Mouse (Mus musculus): Measurements from ENCODE around the gene Upp2. TPM values are rescaled to one million over a fixed set of nuclear protein-coding genes. Genes with fewer than 3 reads are reported as not detected.

Gene Upp2
- total RNA-seq, 1 experiment from 2014 or later, result 17.9 TPM

GRCm38 (mm10) chr2:58680794-58681193 is 113.7 kb downstream of the Upp2 start:
- DNase-seq, result peak; percentile 69

GRCm38 (mm10) chr2:58681394-58681793 is 114.3 kb downstream of the Upp2 start:
- DNase-seq, result no peak

DNA sequence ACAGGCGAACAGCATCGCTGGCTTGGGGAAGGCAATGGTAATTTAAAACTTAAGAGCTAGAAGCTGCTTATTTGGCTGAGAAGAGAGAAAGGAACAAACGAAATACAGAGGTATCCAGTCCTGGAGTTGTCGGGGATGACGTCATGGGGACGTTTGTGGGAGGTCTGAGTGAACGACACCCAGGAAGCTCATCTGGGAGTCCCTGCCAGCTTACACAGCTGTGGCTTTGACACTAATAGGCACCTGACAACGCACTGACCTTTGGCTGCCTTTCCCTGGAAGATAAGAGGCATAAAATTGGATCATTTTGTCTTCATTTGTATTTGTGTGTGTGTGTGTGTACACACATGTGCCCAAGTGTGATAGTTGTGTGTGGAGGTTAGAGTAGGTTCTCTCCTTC is 130.4 kb downstream of the Upp2 start:
- no peak for DNase-seq

DNA sequence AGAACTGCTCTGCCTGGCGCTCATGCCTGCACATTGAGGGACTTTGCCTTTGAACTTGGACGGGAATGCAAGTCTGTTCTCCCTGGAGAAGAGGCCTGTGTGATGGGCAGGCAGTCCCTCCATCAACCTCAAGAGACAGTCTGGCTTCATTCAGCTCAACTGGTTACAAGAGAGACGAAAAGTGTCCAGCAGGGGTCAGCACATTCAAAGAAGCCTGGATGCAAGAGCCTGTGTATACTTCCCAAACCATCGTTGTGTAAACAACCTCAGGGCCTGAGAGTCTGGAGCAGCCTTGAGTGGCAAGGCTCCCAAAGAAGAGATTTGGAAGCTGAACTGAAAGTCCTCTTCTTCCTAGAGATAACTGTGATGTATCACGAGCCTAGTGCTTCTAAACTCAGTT is 132.8 kb downstream of the Upp2 start:
- DNase-seq, result peak; percentile 72

- no peak for DNase-seq
Observed at GRCm38 (mm10) chr2:58700354-58700753, 133.3 kb downstream of the Upp2 start.

DNA sequence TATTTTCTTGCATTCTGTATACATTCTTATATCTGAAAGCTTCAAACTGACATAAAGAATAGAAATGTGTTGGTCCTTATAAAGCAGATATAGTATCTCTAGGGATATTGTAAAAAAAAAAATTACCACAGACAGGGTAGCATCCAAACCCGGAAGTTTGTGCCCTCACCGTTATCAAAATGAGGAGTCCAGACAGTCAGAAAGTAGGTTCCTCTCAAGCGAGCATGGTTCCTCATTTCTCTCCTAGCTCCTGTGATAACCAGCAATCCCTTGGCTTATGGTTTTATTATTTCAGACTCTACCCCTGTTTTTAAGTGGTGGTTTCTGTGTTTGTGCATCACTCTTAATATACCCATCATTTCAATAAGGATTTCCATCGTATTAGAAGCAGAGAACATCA is 134.5 kb downstream of the Upp2 start:
- no peak for DNase-seq

GRCm38 (mm10) chr2:58703226-58703625 is 136.1 kb downstream of the Upp2 start:
- no peak for DNase-seq

- DNase-seq, result no peak
Observed at GRCm38 (mm10) chr2:58703646-58704045, 136.5 kb downstream of the Upp2 start.

- DNase-seq, result no peak
Observed at GRCm38 (mm10) chr2:58704576-58704975, 137.5 kb downstream of the Upp2 start.

DNA sequence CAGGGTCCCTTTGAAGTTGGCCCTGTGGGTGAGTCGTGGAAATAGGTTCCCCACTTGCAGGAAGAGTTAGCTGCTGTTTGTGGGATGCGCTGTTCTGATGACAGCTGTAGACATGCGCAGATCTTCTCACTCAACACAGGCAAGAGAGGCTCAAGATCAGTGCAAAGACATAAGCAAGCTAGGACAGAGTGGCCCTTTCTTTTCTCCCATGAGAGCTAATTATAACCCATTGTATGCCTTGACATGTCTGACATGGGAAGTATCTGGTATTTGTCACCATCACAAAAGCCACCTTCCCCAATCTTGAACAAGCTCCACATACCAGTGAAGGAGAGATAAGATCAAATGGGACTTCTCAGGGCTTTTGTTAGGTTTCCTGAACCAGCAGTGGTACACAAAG is 140.6 kb downstream of the Upp2 start:
- no peak for DNase-seq

GRCm38 (mm10) chr2:58710234-58710633 is 143.1 kb downstream of the Upp2 start:
- no peak for DNase-seq

DNA sequence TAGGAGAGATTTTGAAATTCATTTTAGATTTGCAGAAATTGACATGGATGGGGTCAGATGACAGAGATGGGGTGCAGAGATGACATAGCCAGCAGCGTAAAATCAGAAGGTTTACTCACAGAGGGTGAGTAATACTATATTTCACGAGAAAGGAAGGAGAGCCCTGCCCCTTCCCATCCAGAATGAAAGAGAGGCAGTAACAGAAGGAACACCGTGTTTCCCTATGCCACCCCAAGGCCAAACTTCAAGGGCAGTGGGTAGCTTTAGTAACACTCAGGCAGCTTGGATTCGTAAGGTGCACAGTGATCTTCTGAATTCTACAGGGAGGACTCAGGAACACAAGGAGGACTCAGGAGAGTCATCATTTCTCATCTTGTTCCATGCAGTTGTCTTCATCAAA is 144.0 kb downstream of the Upp2 start:
- no peak for DNase-seq

- no peak for DNase-seq
Observed at GRCm38 (mm10) chr2:58711491-58711890, 144.4 kb downstream of the Upp2 start.

GRCm38 (mm10) chr2:58711935-58712334 is 144.8 kb downstream of the Upp2 start:
- peak; percentile 61 for DNase-seq

DNA sequence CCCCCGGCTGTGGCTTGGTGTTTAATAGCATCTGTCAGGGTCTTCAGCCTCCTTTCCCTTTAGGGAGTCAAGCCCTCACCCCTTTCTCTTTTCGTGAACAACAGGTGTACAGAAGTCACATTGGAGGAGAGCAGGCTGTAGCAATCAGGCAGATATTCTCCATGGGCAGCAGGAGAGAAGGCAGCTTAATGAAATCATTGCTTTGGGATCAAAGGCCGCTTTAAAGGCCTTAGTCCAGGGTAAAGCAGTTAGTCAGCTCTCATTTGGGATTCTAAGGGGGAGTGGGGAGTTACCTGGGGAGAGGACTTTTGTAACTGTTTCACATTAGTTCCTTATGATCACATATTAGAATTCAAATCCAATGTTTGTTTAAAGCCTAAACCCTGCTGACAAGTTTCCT is 150.8 kb downstream of the Upp2 start:
- DNase-seq, result no peak

DNA sequence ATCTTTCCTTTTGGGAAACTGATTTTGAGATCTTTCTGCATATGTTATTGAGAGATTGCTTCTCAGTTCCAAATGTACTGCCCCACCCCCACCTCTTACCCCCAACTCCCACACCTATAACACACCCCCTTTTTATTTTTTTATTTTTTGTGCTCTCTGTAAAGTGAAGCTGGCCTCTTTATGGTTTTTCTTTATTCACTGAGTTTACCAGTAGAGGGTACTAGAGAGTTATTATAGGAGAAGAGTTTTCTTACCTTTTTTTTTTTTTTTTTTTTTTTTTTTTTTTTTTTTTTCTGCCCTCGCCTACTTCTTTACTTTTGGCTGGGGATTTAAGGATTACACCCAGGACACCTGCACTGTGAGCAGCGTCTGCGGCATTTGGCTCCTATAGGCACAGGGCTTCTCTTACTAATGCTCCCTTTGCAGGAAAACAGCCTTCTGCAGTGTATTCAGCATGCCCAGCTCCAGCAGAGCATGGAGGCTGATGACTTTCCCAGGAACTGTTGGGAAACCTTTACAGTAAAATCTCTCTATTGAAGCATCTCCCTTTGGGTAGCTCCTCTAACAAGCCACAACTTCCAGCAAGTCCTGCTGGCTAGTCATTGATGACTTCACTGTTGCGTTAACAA is 170.2 kb downstream of the Upp2 start:
- no peak for DNase-seq

GRCm38 (mm10) chr2:58741213-58741612 is 174.1 kb downstream of the Upp2 start:
- DNase-seq, result no peak

GRCm38 (mm10) chr2:58742026-58742425 is 174.9 kb downstream of the Upp2 start:
- DNase-seq, result no peak

GRCm38 (mm10) chr2:58743446-58743845 is 176.3 kb downstream of the Upp2 start:
- no peak for DNase-seq

DNA sequence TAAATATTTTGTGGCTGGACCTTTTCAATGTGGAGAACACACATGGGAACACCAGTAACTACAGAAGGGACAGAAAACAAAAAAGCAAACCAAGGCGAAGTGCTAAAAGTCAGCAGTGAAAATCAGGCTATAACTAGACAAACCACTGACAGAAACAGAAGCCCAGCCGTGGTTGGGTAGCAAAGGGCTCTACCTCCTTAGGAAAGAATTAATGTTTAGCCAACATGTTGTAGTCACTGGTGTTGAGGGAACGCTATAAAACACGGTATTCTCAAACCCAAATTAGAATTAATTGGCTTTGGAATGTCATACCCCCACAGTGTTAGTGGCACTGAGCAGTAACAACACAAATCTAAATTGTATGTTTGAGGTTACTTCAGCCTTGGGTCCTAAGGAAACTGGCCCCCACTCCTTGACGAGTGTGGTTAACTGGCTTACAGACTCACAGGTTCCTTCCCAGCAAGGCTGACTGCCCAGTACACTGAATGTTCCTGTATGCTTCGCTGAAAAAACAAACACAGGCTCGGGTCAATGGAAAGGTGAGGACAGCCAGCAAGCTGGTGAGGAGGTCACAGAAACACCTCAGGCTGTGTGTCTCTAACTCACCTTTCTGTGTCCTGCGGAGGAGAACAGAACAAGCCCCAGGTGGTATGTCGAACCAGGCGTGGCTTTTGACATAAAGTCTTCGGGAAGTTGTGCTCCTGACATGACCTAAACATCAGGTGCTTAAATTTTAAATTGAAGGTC is 180.6 kb downstream of the Upp2 start:
- no peak for DNase-seq

DNA sequence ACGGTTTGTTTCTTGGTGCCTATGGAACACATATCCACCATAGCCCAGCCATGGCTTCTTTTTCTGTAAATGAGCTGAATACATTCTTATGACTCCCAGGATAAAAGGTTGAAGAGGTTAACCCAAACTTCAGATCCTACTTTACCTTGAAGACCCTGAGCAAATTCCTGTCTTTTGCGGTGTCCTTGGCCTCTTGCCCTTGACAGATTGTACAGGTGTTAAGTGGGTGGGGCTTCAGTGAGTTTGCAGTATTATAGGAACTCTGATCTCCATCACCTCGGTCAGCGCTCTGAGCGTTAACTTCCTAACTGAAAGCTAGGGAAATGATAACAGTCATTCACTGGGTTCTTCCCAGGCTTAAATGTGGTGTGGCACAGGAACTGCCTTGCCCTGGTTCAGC is 181.2 kb downstream of the Upp2 start:
- DNase-seq, result no peak

DNA sequence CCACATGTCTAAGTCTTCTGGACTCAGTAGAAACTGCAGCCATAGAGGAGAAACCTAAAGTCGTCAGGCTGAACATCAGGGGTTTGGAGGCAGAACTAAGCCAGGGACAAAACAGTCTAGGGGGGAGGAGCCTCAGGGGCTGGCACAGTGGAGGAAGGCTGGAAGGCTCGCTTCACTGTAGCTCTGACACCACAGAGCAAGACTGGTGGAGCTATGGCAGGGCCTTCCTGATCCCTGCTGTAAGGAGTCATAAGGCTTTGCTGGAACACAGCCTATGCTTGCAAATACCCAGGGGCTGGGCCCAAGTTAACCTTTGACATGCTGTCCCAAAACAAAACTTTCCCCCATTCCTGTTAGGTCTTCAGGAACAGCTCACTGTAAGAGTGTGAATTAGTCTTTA is 185.8 kb downstream of the Upp2 start:
- no peak for DNase-seq

DNA sequence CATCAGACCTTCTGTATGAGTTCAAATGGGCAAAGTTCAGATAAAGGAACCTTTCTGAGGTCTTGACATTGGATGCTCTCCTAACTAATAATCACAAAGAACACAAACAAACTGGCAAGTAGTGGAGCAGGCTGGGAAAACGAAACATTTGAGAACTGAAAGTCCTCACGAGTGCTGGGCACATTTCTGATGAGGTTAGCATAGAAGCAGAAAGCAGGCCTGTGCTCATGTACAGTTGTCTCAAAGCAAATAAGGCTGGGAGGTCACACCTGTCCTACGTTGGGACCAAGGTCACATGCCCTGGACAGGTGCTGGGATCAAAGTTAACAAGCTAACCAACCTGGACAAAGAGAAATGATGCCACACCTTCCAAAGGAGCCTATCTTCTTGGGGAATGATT is 187.6 kb downstream of the Upp2 start:
- no peak for DNase-seq

- no peak for DNase-seq
Observed at GRCm38 (mm10) chr2:58758081-58758480, 191.0 kb downstream of the Upp2 start.

All from adrenal gland, postnatal 25 days (tissue).